ENCODE assay signal across 14 mouse cellular contexts in genomic region chr6:28318820-28319573, GRCm38 (mm10).
DNase-seq lines count a peak whose midpoint lies in the region; ATAC-seq and TF ChIP-seq lines count a peak whose summit lies in the region.
"Had no signal": no experiment of that assay in that cellular context is flagged by ENCODE, and none has a peak within 500 bp of the region (broad histone marks: within the 10 kb centered on the region; RNA-seq: fewer than 3 reads in every experiment).

No protein-coding gene starts in this region.

- no peaks in the 10 kb centered on the region for H3K9me3 ChIP-seq in forebrain, embryonic 14.5 days (replicated peaks; ENCODE audit: control insufficient read depth, low read length)
- no peaks in the 10 kb centered on the region for H3K9me3 ChIP-seq in forebrain, embryonic 16.5 days (ENCODE audit: control insufficient read depth, low read length)
- H3K9me3 ChIP-seq: forebrain, embryonic 15.5 days; G1E; limb, embryonic 12.5 days had no signal

- intact Hi-C loops in left cerebral cortex, postnatal 14 days (cut with DNase I), result no loop called here
- intact Hi-C loops in left cerebral cortex, postnatal 10 days (cut with DNase I), result no loop called here

- no peaks in the 10 kb centered on the region for H3K36me3 ChIP-seq in forebrain, embryonic 14.5 days (ENCODE audit: control insufficient read depth, insufficient read depth, low read length)
- H3K36me3 ChIP-seq in forebrain, embryonic 16.5 days (ENCODE audit: control insufficient read depth, insufficient read depth), result no peaks in the 10 kb centered on the region
- H3K36me3 ChIP-seq: forebrain, embryonic 15.5 days; G1E; hindbrain, embryonic 15.5 days; limb, embryonic 12.5 days had no signal

- peak; percentile 22 for DNase-seq in forebrain, embryonic 14.5 days (ENCODE audit: low spot score)
- DNase-seq in CD4-positive helper T cell, adult 2 months (ENCODE audit: low read depth, low spot score), result peak; percentile 46
- DNase-seq in cerebellum, adult 2 months, result peak; percentile 23 to 78
- DNase-seq in induced T-regulatory cell, adult 2 months (ENCODE audit: low read depth), result peak; percentile 18
- DNase-seq in left cerebral cortex, postnatal 14 days (ENCODE audit: low spot score in 2 of 2), result no peak
- no peak for DNase-seq in left cerebral cortex, postnatal 10 days (ENCODE audit: extremely low spot score in 1 of 2, low spot score in 2 of 2)
- no peak for DNase-seq in gastrocnemius, adult 8-10 months (ENCODE audit: low spot score in 2 of 2)
- DNase-seq: kidney, postnatal 10 days; lung, adult 18-20 months had no signal

- H3K4me1 ChIP-seq in forebrain, embryonic 14.5 days (ENCODE audit: control insufficient read depth, insufficient read depth, low read length), result no peaks in the 10 kb centered on the region
- peaks cover 4% of the 10 kb centered on the region; the same call in 1 of the 2 replicates for H3K4me1 ChIP-seq in forebrain, embryonic 16.5 days (replicated peaks; ENCODE audit: control insufficient read depth, insufficient read depth, low read length)
- H3K4me1 ChIP-seq in cerebellum, adult 2 months (ENCODE audit: control insufficient read depth, insufficient read depth, low read length), result peaks cover 4% of the 10 kb centered on the region; the same call in 1 of the 2 replicates
- H3K4me1 ChIP-seq: hindbrain, embryonic 15.5 days; limb, embryonic 12.5 days had no signal

- H3K9ac ChIP-seq in forebrain, embryonic 14.5 days (ENCODE audit: low read length), result no peak overlapping the region
- no peak overlapping the region for H3K9ac ChIP-seq in forebrain, embryonic 16.5 days (replicated peaks; ENCODE audit: low read depth, low read length)
- H3K9ac ChIP-seq: forebrain, embryonic 15.5 days; hindbrain, embryonic 15.5 days; limb, embryonic 12.5 days had no signal

- no peak overlapping the region for H3K4me2 ChIP-seq in forebrain, embryonic 14.5 days (ENCODE audit: low read length)
- no peak overlapping the region for H3K4me2 ChIP-seq in forebrain, embryonic 16.5 days (ENCODE audit: low read length)
- H3K4me2 ChIP-seq: forebrain, embryonic 15.5 days; hindbrain, embryonic 15.5 days; limb, embryonic 12.5 days had no signal

- no peak for TF ChIP-seq POLR2A in cerebellum, adult 2 months (IDR thresholded peaks at IDR 0.05; ENCODE audit: borderline replicate concordance, insufficient read depth, low read length)

- 73% methylated on average over 13 of the region's 13 CpGs for WGBS in forebrain, embryonic 14.5 days
- whole genome bisulfite sequencing in forebrain, embryonic 16.5 days, result 65% methylated on average over 13 of the region's 13 CpGs
- 51% methylated on average over 13 of the region's 13 CpGs for WGBS in cerebellum, adult 2 months

- H3K4me3 ChIP-seq in forebrain, embryonic 14.5 days (ENCODE audit: low read depth, low read length), result no peak overlapping the region
- no peak overlapping the region for H3K4me3 ChIP-seq in forebrain, embryonic 16.5 days (replicated peaks; ENCODE audit: low read length)
- no peak overlapping the region for H3K4me3 ChIP-seq in cerebellum, adult 2 months (replicated peaks; ENCODE audit: insufficient read depth, low read depth, low read length)
- H3K4me3 ChIP-seq: forebrain, embryonic 15.5 days; hindbrain, embryonic 15.5 days; limb, embryonic 12.5 days had no signal

- no peak for ATAC-seq in forebrain, embryonic 14.5 days
- ATAC-seq in forebrain, embryonic 16.5 days, result no peak
- ATAC-seq: forebrain, embryonic 15.5 days had no signal

- no peak overlapping the region for H3K27ac ChIP-seq in forebrain, embryonic 14.5 days (ENCODE audit: low read depth, low read length)
- no peak overlapping the region for H3K27ac ChIP-seq in forebrain, embryonic 16.5 days (ENCODE audit: low read length)
- H3K27ac ChIP-seq in cerebellum, adult 2 months (ENCODE audit: insufficient read depth, low read length), result no peak overlapping the region
- H3K27ac ChIP-seq: forebrain, embryonic 15.5 days; hindbrain, embryonic 15.5 days; limb, embryonic 12.5 days had no signal

- TF ChIP-seq CTCF in cerebellum, adult 2 months (IDR thresholded peaks at IDR 0.05; ENCODE audit: borderline replicate concordance, insufficient read depth, low read depth, low read length), result no peak

- H3K27me3 ChIP-seq in forebrain, embryonic 14.5 days (replicated peaks; ENCODE audit: control insufficient read depth, insufficient read depth, low read length), result no peaks in the 10 kb centered on the region
- no peaks in the 10 kb centered on the region for H3K27me3 ChIP-seq in forebrain, embryonic 16.5 days (replicated peaks; ENCODE audit: control insufficient read depth, insufficient read depth, low read length)
- no peaks in the 10 kb centered on the region for H3K27me3 ChIP-seq in cerebellum, adult 2 months (ENCODE audit: control insufficient read depth, insufficient read depth, low read length)
- H3K27me3 ChIP-seq: forebrain, embryonic 15.5 days; hindbrain, embryonic 15.5 days; limb, embryonic 12.5 days had no signal

Comparison
In these comparisons a context has a peak if more than half of its experiments do, and no peak if none do; other contexts are left out.
1. DNase-seq: peak in forebrain, embryonic 14.5 days (single experiment), CD4-positive helper T cell, adult 2 months (single experiment), cerebellum, adult 2 months (2 of 2) and induced T-regulatory cell, adult 2 months (single experiment); none in left cerebral cortex, postnatal 14 days (0 of 2), left cerebral cortex, postnatal 10 days (0 of 2) and gastrocnemius, adult 8-10 months (0 of 2).